Mouse (Mus musculus): ENCODE measurements at regions not wholly inside any gene's neighbourhood (a gene's known extent, or its start where the extent isn't known, plus 50 kb on each side); places are given as distances from the start of the nearest gene placed in this dataset.
A peak's percentile ranks its signal among the peaks of the same experiment; 100 is the strongest.
"Not testable (repeated sequence)": the region's sequence is repeated elsewhere in the genome, so short reads cannot be mapped to it uniquely, and the experiment has no call there.

GRCm38 (mm10) chr16:29758246-29758645 lies 179.1 kb downstream of the Opa1 start:
- no peaks in the 10 kb centered on the region for H3K27me3 ChIP-seq (ENCODE audit: control insufficient read depth, insufficient read depth, low read length)
- H3K9ac ChIP-seq (ENCODE audit: low read depth, low read length, severe bottlenecking): no peak overlapping the region
- peaks cover 43% of the 10 kb centered on the region for H3K4me1 ChIP-seq (ENCODE audit: control insufficient read depth, insufficient read depth, low read length)
- WGBS: 46% methylated on average over 3 of the region's 3 CpGs
- no peaks in the 10 kb centered on the region for H3K36me3 ChIP-seq (ENCODE audit: control insufficient read depth, insufficient read depth, low read length)
- no peak for ATAC-seq (ENCODE audit: low FRiP score, low read depth)
- no peak for DNase-seq (ENCODE audit: low spot score)
- H3K4me3 ChIP-seq (replicated peaks; ENCODE audit: low read length): no peak overlapping the region
- no peak overlapping the region for H3K27ac ChIP-seq (replicated peaks; ENCODE audit: low read depth, low read length)
- TF ChIP-seq POLR2A (IDR thresholded peaks at IDR 0.05; ENCODE audit: borderline replicate concordance, extremely low read depth, insufficient read depth, insufficient read length): no peak
- no peaks in the 10 kb centered on the region for H3K9me3 ChIP-seq (ENCODE audit: control insufficient read depth, low read length)
- no peak overlapping the region for H3K4me2 ChIP-seq (replicated peaks; ENCODE audit: low read depth, low read length, severe bottlenecking)

- H3K4me2 ChIP-seq (replicated peaks; ENCODE audit: low read depth, low read length, severe bottlenecking): no peak overlapping the region
- H3K9ac ChIP-seq (ENCODE audit: low read depth, low read length, severe bottlenecking): no peak overlapping the region
Measured at GRCm38 (mm10) chr16:29759416-29759815, 180.3 kb downstream of the Opa1 start.

GRCm38 (mm10) chr16:29760627-29761026 lies 181.5 kb downstream of the Opa1 start:
- no peak for ATAC-seq (ENCODE audit: low FRiP score, low read depth)
- no peak overlapping the region for H3K27ac ChIP-seq (replicated peaks; ENCODE audit: low read depth, low read length)
- no peaks in the 10 kb centered on the region for H3K9me3 ChIP-seq (ENCODE audit: control insufficient read depth, low read length)
- H3K4me1 ChIP-seq (ENCODE audit: control insufficient read depth, insufficient read depth, low read length): peaks cover 36% of the 10 kb centered on the region
- no peak overlapping the region for H3K4me2 ChIP-seq (replicated peaks; ENCODE audit: low read depth, low read length, severe bottlenecking)
- no peak overlapping the region for H3K9ac ChIP-seq (ENCODE audit: low read depth, low read length, severe bottlenecking)
- no peak overlapping the region for H3K4me3 ChIP-seq (replicated peaks; ENCODE audit: low read length)
- TF ChIP-seq POLR2A (IDR thresholded peaks at IDR 0.05; ENCODE audit: borderline replicate concordance, extremely low read depth, insufficient read depth, insufficient read length): no peak
- no peaks in the 10 kb centered on the region for H3K27me3 ChIP-seq (ENCODE audit: control insufficient read depth, insufficient read depth, low read length)
- DNase-seq (ENCODE audit: low spot score): no peak
- WGBS: 75% methylated on average over 4 of the region's 4 CpGs
- no peaks in the 10 kb centered on the region for H3K36me3 ChIP-seq (ENCODE audit: control insufficient read depth, insufficient read depth, low read length)

More at GRCm38 (mm10) chr16:29759416-29759815, 180.3 kb downstream of the Opa1 start:
- 77% methylated on average over 3 of the region's 3 CpGs for WGBS
- DNase-seq (ENCODE audit: low spot score): no peak
- no peaks in the 10 kb centered on the region for H3K27me3 ChIP-seq (ENCODE audit: control insufficient read depth, insufficient read depth, low read length)
- H3K36me3 ChIP-seq (ENCODE audit: control insufficient read depth, insufficient read depth, low read length): no peaks in the 10 kb centered on the region
- no peak overlapping the region for H3K4me3 ChIP-seq (replicated peaks; ENCODE audit: low read length)
- no peak overlapping the region for H3K27ac ChIP-seq (replicated peaks; ENCODE audit: low read depth, low read length)
- no peak for ATAC-seq (ENCODE audit: low FRiP score, low read depth)
- TF ChIP-seq POLR2A (IDR thresholded peaks at IDR 0.05; ENCODE audit: borderline replicate concordance, extremely low read depth, insufficient read depth, insufficient read length): no peak
- H3K9me3 ChIP-seq (ENCODE audit: control insufficient read depth, low read length): no peaks in the 10 kb centered on the region
- H3K4me1 ChIP-seq (ENCODE audit: control insufficient read depth, insufficient read depth, low read length): peaks cover 43% of the 10 kb centered on the region

GRCm38 (mm10) chr16:29761779-29762277 lies 182.7 kb downstream of the Opa1 start:
- Histone ChIP-seq H3K4me1 (ENCODE audit: control insufficient read depth, insufficient read depth, low read length) (peaks cover 36% of the 10 kb centered on the region), H3K27ac (replicated peaks; ENCODE audit: low read depth, low read length) (no peak overlapping the region), H3K9me3 (ENCODE audit: control insufficient read depth, low read length) (no peaks in the 10 kb centered on the region), H3K9ac (ENCODE audit: low read depth, low read length, severe bottlenecking) (no peak overlapping the region), H3K4me2 (replicated peaks; ENCODE audit: low read depth, low read length, severe bottlenecking) (no peak overlapping the region), H3K27me3 (ENCODE audit: control insufficient read depth, insufficient read depth, low read length) (no peaks in the 10 kb centered on the region), H3K36me3 (ENCODE audit: control insufficient read depth, insufficient read depth, low read length) (no peaks in the 10 kb centered on the region), H3K4me3 (replicated peaks; ENCODE audit: low read length) (no peak overlapping the region)
- TF ChIP-seq POLR2A (IDR thresholded peaks at IDR 0.05; ENCODE audit: borderline replicate concordance, extremely low read depth, insufficient read depth, insufficient read length): no peak
- ATAC-seq (ENCODE audit: low FRiP score, low read depth): peak; percentile 89
- DNase-seq (ENCODE audit: low spot score): peak; percentile 85
- 3% methylated on average over 6 of the region's 6 CpGs for WGBS

- Histone ChIP-seq H3K27me3 (ENCODE audit: control insufficient read depth, insufficient read depth, low read length) (no peaks in the 10 kb centered on the region), H3K9ac (ENCODE audit: low read depth, low read length, severe bottlenecking) (no peak overlapping the region), H3K9me3 (ENCODE audit: control insufficient read depth, low read length) (no peaks in the 10 kb centered on the region), H3K4me2 (replicated peaks; ENCODE audit: low read depth, low read length, severe bottlenecking) (no peak overlapping the region), H3K4me1 (ENCODE audit: control insufficient read depth, insufficient read depth, low read length) (peaks cover 28% of the 10 kb centered on the region), H3K4me3 (replicated peaks; ENCODE audit: low read length) (no peak overlapping the region), H3K27ac (replicated peaks; ENCODE audit: low read depth, low read length) (no peak overlapping the region), H3K36me3 (ENCODE audit: control insufficient read depth, insufficient read depth, low read length) (no peaks in the 10 kb centered on the region)
- TF ChIP-seq POLR2A (IDR thresholded peaks at IDR 0.05; ENCODE audit: borderline replicate concordance, extremely low read depth, insufficient read depth, insufficient read length): no peak
- DNase-seq (ENCODE audit: low spot score): no peak
- ATAC-seq (ENCODE audit: low FRiP score, low read depth): no peak
- 77% methylated on average over 1 of the region's 1 CpGs for WGBS
Measured at GRCm38 (mm10) chr16:29764376-29764775, 185.2 kb downstream of the Opa1 start.

- not testable (repeated sequence) for H3K27ac ChIP-seq (replicated peaks; ENCODE audit: low read depth, low read length); H3K36me3 ChIP-seq (ENCODE audit: control insufficient read depth, insufficient read depth, low read length); ATAC-seq (ENCODE audit: low FRiP score, low read depth); DNase-seq (ENCODE audit: low spot score); H3K4me2 ChIP-seq (replicated peaks; ENCODE audit: low read depth, low read length, severe bottlenecking); H3K27me3 ChIP-seq (ENCODE audit: control insufficient read depth, insufficient read depth, low read length); H3K9me3 ChIP-seq (ENCODE audit: control insufficient read depth, low read length); H3K9ac ChIP-seq (ENCODE audit: low read depth, low read length, severe bottlenecking); H3K4me3 ChIP-seq (replicated peaks; ENCODE audit: low read length)
- H3K4me1 ChIP-seq (ENCODE audit: control insufficient read depth, insufficient read depth, low read length): peaks cover 21% of the 10 kb centered on the region
- 94% methylated on average over 3 of the region's 3 CpGs for WGBS
Measured at GRCm38 (mm10) chr16:29765801-29766200, 186.7 kb downstream of the Opa1 start.
